Mouse (Mus musculus) spleen, adult 2 months (tissue): ENCODE data around the gene Ak2. TPM values are rescaled to one million over a fixed set of nuclear protein-coding genes. Genes with fewer than 3 reads are reported as not detected.

ENCODE experiments used
- DNase-seq, 2 experiments: peaks; one replicate each; pipeline versions ENCODE4 v3.0.0 to v3.0.0-alpha.2; 2012 to 2021; ENCODE audit warnings: low spot score in 2 of 2, low read depth in 1 of 2
- H3K27ac ChIP-seq: fragments of 200-500 bp; 2 replicates; pipeline ENCODE4 v1.5.1; 2012; ENCODE audit warnings: low read length, inconsistent platforms; ENCODE audit not compliant: insufficient read depth
- H3K27me3 ChIP-seq: fragments of 200-500 bp; 2 replicates; pipeline ENCODE4 v1.6.1; 2012; ENCODE audit warnings: mild to moderate bottlenecking, moderate library complexity, low read length, inconsistent platforms; ENCODE audit not compliant: control insufficient read depth, insufficient read depth
- H3K36me3 ChIP-seq: fragments of 200-500 bp; 2 replicates; pipeline ENCODE4 v1.6.1; 2012; ENCODE audit warnings: mild to moderate bottlenecking, low read length, inconsistent platforms; ENCODE audit not compliant: control insufficient read depth, insufficient read depth
- H3K4me1 ChIP-seq: fragments of 200-500 bp; 2 replicates; pipeline ENCODE4 v1.6.1; 2011; ENCODE audit warnings: inconsistent platforms; ENCODE audit not compliant: control insufficient read depth, insufficient read depth, insufficient read length
- H3K4me3 ChIP-seq: fragments of 200-500 bp; 2 replicates; pipeline ENCODE4 v1.5.1; 2011; ENCODE audit warnings: mild to moderate bottlenecking, inconsistent platforms; ENCODE audit not compliant: insufficient read depth, insufficient read length; ENCODE audit errors: extremely low read depth
- CTCF ChIP-seq: fragments of 200-500 bp; IDR thresholded peaks from 2 replicates; pipeline ENCODE4 v1.5.1; 2011; ENCODE audit warnings: mild to moderate bottlenecking, inconsistent platforms; ENCODE audit not compliant: insufficient read depth, insufficient read length, insufficient replicate concordance; ENCODE audit errors: extremely low read depth
- POLR2A ChIP-seq: fragments of 200-500 bp; IDR thresholded peaks from 2 replicates; pipeline ENCODE4 v1.6.1; 2011; ENCODE audit warnings: low read depth, low read length, inconsistent platforms
- WGBS: fragments of 180-500 bp; shearing (Covaris S2); methylation state at CpG from one replicate; pipeline ENCODE4 v1.1.7; 2018; 5-methylcytosine and 5-hydroxymethylcytosine counted together
- polyA plus RNA-seq: library from polyadenylated mRNA; depleted of rRNA; stranded (reverse); fragments of >200 nt; gene quantifications from 2 replicates; pipeline ENCODE4 v1.2.3, GENCODE M21; 2012

Gene Ak2
- polyA plus RNA-seq, 1 experiment: 32.2 TPM

- TF ChIP-seq CTCF (no peak), POLR2A (no peak)
Measured at GRCm38 (mm10) chr4:129034706-129035660, 43.2 kb downstream of the Ak2 start.

GRCm38 (mm10) chr4:129035851-129036445 lies 44.2 kb downstream of the Ak2 start:
- Histone ChIP-seq H3K27ac (peak overlapping the region; percentile 83), H3K27me3 (no peaks in the 10 kb centered on the region), H3K4me3 (no peak overlapping the region), H3K4me1 (peaks cover 40% of the 10 kb centered on the region; the same call in 1 of the 2 replicates), H3K36me3 (no peaks in the 10 kb centered on the region)
- 69% methylated on average over 7 of the region's 7 CpGs for WGBS
- TF ChIP-seq POLR2A: no peak
- TF ChIP-seq CTCF: no peak
- no peak for DNase-seq

More at GRCm38 (mm10) chr4:129034706-129035660, 43.2 kb downstream of the Ak2 start:
- peaks cover 40% of the 10 kb centered on the region for H3K4me1 ChIP-seq
- DNase-seq: peak; percentile 77 to 84
- 20% methylated on average over 13 of the region's 13 CpGs for WGBS
- no peaks in the 10 kb centered on the region for H3K27me3 ChIP-seq
- no peak overlapping the region for H3K4me3 ChIP-seq
- no peaks in the 10 kb centered on the region for H3K36me3 ChIP-seq
- H3K27ac ChIP-seq: peak overlapping the region; percentile 83

GRCm38 (mm10) chr4:129047721-129048421 lies 56.1 kb downstream of the Ak2 start:
- Histone ChIP-seq H3K27me3 (peaks cover 5% of the 10 kb centered on the region), H3K4me3 (no peak overlapping the region), H3K4me1 (peaks cover 7% of the 10 kb centered on the region), H3K27ac (no peak overlapping the region), H3K36me3 (no peaks in the 10 kb centered on the region)
- TF ChIP-seq CTCF: no peak
- no peak for TF ChIP-seq POLR2A
- no peak for DNase-seq
- 28% methylated on average over 15 of the region's 15 CpGs for WGBS

GRCm38 (mm10) chr4:129048501-129049305 lies 56.9 kb downstream of the Ak2 start:
- Histone ChIP-seq H3K27me3 (peaks cover 5% of the 10 kb centered on the region), H3K27ac (no peak overlapping the region), H3K36me3 (no peaks in the 10 kb centered on the region), H3K4me3 (peak overlapping the region; percentile 42), H3K4me1 (peaks cover 7% of the 10 kb centered on the region)
- no peak for TF ChIP-seq POLR2A
- TF ChIP-seq CTCF: no peak
- DNase-seq: no peak
- WGBS: 2% methylated on average over 52 of the region's 52 CpGs

- WGBS: 10% methylated on average over 23 of the region's 23 CpGs
- TF ChIP-seq POLR2A (no peak), CTCF (no peak)
- Histone ChIP-seq H3K27ac (no peak overlapping the region), H3K36me3 (no peaks in the 10 kb centered on the region), H3K4me3 (peak overlapping the region; percentile 42; the same call in 1 of the 2 replicates), H3K4me1 (peaks cover 7% of the 10 kb centered on the region), H3K27me3 (peaks cover 5% of the 10 kb centered on the region)
- DNase-seq: no peak
Measured at GRCm38 (mm10) chr4:129049306-129050011, 57.7 kb downstream of the Ak2 start.
